Mouse (Mus musculus) hindlimb bud, embryonic 11.5 days (tissue): ENCODE data around the gene Nxf3.
"Not testable (repeated sequence)": the region's sequence is repeated elsewhere in the genome, so short reads cannot be mapped to it uniquely, and the experiment has no call there.

Source experiments
- DNase-seq: peaks from one replicate; pipeline ENCODE4 v3.0.0-alpha.2; 2012; ENCODE audit warnings: low read depth, low spot score; ENCODE audit errors: extremely low spot score

Nxf3 gene

DNA sequence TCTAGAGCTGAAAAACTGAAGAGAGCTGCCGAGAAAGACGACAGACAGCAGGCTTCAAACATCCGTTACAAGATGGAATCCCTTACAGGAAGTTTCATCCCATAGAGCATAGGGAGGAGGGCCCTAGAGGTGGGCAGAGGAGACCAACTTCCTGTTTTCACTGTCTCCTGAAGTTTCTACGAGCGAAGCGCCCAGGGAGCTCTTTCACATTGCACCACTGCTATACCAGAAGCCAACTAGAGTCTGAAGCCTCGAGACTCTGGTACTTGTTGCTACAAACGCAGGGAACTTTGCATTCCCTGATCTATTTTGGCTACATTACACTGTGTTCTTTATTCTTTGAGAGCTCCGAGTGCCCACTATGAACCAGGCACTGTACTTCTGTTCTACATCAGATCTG lies at the start of gene Nxf3:
Gene Nxf3 (minus strand): TSS at position 101 of the 400 bp plus-strand sequence.
- DNase-seq, result no peak

- DNase-seq, result no peak
These were observed 42.6 kb upstream of the Nxf3 start for GRCm38 (mm10) chrX:136127744-136128064.

- no peak for DNase-seq
These were observed 42.1 kb upstream of the Nxf3 start for GRCm38 (mm10) chrX:136127038-136127743.

GRCm38 (mm10) chrX:136115419-136115961 lies 30.4 kb upstream of the Nxf3 start:
- DNase-seq, result peak; percentile 62

GRCm38 (mm10) chrX:136115015-136115414 lies 30.0 kb upstream of the Nxf3 start:
- DNase-seq, result no peak

GRCm38 (mm10) chrX:136107942-136108341 lies 22.9 kb upstream of the Nxf3 start:
- DNase-seq, result no peak

DNA sequence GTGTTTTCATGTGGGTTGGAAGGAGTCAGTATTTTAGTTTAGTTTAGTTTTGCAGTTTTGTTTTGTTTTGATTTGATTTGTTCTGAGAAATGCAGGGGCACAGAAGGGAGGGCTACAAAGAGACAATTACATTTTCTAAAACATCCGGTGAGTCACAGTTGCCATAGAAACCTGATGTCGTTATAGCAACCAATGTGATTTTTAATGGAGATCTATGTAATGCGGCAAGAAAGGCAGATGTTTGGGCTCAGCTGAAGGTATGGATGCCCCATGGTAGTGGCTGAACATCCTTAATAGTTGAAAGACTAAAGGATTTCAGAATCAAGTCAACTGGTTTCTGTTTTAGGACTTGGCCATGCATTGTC lies 19.7 kb upstream of the Nxf3 start:
- DNase-seq, result no peak

DNA sequence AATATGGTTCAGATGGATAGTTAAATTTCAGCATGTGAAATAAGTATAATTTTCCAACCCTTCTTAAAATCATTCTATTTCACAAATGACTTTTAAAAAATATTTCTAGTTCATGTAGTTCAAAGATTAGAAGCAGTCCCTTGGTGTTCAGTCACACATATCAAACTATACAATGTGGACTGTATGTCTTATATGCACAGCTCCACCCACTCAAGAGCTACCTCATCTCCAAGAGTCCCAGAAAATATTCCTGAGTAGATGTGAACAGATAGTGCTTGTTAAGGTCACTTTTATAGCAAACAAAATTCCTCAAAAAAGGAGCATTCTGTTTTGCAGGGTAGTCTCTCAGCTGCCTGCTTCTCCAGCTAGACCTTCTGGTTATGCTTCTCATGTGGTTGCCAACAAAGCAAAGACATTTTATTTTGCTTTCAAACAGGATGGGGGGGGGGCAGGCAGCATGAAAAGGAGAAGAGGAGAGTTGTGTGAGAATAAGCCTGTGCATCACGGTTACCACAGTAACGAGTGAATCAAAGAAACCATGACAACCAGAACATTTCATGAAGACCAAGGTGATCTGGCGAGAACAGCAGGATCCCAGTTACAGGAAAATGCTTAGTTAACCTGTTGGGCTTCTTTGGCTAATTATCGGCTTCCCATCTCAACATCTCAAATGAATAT lies 19.1 kb upstream of the Nxf3 start:
- no peak for DNase-seq

- no peak for DNase-seq
These were observed 9.4 kb upstream of the Nxf3 start for GRCm38 (mm10) chrX:136094421-136094820.

- no peak for DNase-seq
These were observed 7.6 kb upstream of the Nxf3 start for GRCm38 (mm10) chrX:136092497-136093279.

DNA sequence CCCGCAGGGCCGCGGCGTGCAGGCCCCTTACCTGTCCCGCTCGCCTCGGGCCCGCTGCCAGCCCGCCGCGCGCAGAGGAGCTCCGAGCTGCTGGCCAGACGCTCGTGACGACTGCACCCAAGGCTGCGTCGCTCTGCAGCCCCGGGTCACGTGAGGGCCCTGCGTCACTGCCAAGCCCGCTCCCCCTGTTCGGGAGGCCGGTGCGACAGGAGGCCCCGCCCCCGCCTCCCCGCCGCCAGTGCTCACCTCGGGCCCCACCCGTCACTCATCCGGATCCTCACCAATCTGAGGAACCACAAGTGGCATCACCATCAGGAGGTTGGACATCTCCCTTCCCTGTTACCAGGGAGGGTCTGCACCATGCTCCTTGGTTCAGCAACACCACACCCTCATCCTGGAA lies 17.0 kb downstream of the Nxf3 start, which contains the start of gene Bex2:
Gene Bex2 (minus strand): TSS at position 217 of the 400 bp plus-strand sequence.
- DNase-seq, result not testable (repeated sequence)

- not testable (repeated sequence) for DNase-seq
These were observed 17.7 kb downstream of the Nxf3 start for GRCm38 (mm10) chrX:136067201-136067991.

DNA sequence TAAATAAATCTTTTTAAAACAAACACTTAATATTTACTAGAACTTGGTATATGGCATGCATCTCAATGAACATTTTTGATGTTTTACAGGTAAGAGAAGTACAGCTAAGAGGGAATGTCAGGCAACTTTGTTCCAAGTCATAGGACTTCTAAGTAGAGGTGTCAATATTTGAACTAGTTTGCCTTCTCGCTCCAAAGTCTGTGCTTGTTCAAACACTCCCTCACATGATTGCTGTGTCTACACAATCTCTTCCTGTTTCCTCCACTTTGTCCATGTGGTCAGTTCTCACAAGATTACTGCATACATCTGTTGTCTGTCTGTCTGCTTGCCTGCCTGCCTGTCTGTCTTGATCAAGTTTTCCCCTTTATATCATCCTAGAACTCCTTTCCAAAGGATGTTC lies 24.4 kb downstream of the Nxf3 start:
- DNase-seq, result no peak

DNA sequence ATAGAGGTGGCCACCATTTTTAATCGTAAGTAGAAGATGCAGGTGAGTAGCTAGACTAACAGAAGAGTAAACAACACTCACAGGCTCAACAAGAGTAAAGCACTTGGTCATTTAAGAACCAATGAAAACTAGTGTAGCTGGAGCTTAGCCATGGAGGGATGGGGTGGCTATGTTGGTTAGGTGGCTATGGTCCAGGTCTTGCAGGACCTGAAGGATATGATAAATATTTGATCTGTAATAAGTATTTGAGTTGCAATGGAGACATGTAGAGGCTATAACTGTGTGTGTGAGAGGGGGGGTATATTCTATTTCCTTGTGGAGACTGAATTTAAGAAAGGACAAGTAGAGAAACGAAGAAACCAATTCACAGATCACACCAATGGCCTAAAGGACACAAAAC lies 33.8 kb downstream of the Nxf3 start:
- DNase-seq, result no peak

DNA sequence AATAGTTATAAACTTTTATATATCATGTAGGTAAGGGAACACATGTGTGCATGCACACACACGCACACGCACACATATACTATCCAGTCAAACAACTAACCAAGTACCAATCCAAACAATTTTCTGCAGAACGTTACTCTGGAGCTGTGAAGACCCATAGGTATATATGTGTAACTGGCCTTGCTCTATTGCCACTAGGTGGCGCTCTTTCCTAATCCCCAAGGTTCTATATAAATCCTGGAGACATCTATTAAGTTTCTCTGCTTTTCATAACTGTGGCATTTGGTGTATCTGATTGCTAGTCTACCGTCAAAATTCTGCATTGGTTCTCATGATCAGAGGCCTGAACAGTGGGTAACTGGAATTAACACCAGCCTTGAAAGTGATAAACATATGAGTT lies 37.5 kb downstream of the Nxf3 start:
- DNase-seq, result peak; percentile 41

GRCm38 (mm10) chrX:136043726-136044125 lies 41.3 kb downstream of the Nxf3 start:
- DNase-seq, result no peak

GRCm38 (mm10) chrX:136032799-136033763 lies 52.0 kb downstream of the Nxf3 start, which contains the start of gene Arxes1:
Arxes1 (plus strand) TSS chrX:136033367.
- not testable (repeated sequence) for DNase-seq

GRCm38 (mm10) chrX:136030331-136030730 lies 54.7 kb downstream of the Nxf3 start:
- no peak for DNase-seq
